Mouse (Mus musculus) C2C12 (cell line): ENCODE measurements around the gene Cggbp1.

Experiments
- MAX ChIP-seq: IDR thresholded peaks from one replicate; pipeline ENCODE4 v1.6.1; 2011; ENCODE audit warnings: mild to moderate bottlenecking, control low read depth
- MYOD1 ChIP-seq: IDR thresholded peaks from one replicate; pipeline ENCODE4 v1.6.1; 2011; ENCODE audit warnings: low read depth; ENCODE audit not compliant: control insufficient read depth, insufficient read length

GRCm38 (mm10) chr16:64841481-64842373, 10.1 kb upstream of the Cggbp1 start:
- TF ChIP-seq MAX (no peak), MYOD1 (no peak)
